Mouse (Mus musculus): ENCODE results near the gene Clk1.

Clk1 gene

GRCm38 (mm10) chr1:58423371-58424248, at the start of gene Clk1:
Clk1 (minus strand) TSS chr1:58424066.
- DNase-seq (ENCODE audit: low spot score in 2 of 2): peak; percentile 94 to 97

- no peak for DNase-seq (ENCODE audit: low spot score in 2 of 2)
These were observed 41.7 kb upstream of the Clk1 start for GRCm38 (mm10) chr1:58465561-58465960.

- no peak for DNase-seq (ENCODE audit: low spot score in 2 of 2)
These were observed 41.2 kb upstream of the Clk1 start for GRCm38 (mm10) chr1:58465042-58465441.

GRCm38 (mm10) chr1:58463935-58464334, 40.1 kb upstream of the Clk1 start:
- DNase-seq (ENCODE audit: low spot score in 2 of 2): no peak

GRCm38 (mm10) chr1:58460566-58460965, 36.7 kb upstream of the Clk1 start:
- DNase-seq (ENCODE audit: low spot score in 2 of 2): no peak

- DNase-seq (ENCODE audit: low spot score in 2 of 2): no peak
These were observed 35.0 kb upstream of the Clk1 start for GRCm38 (mm10) chr1:58458867-58459266.

- DNase-seq (ENCODE audit: low spot score in 2 of 2): no peak
These were observed 34.3 kb upstream of the Clk1 start for GRCm38 (mm10) chr1:58458175-58458574.

GRCm38 (mm10) chr1:58454316-58454715, 30.4 kb upstream of the Clk1 start:
- DNase-seq (ENCODE audit: low spot score in 2 of 2): no peak

GRCm38 (mm10) chr1:58448396-58448795, 24.5 kb upstream of the Clk1 start:
- no peak for DNase-seq (ENCODE audit: low spot score in 2 of 2)

GRCm38 (mm10) chr1:58447766-58448165, 23.9 kb upstream of the Clk1 start:
- DNase-seq (ENCODE audit: low spot score in 2 of 2): no peak

- no peak for DNase-seq (ENCODE audit: low spot score in 2 of 2)
These were observed 22.0 kb upstream of the Clk1 start for GRCm38 (mm10) chr1:58445861-58446260.

GRCm38 (mm10) chr1:58445143-58445722, 21.4 kb upstream of the Clk1 start, which contains the start of the genes Nif3l1 and Ppil3:
Nif3l1 (plus strand) TSS chr1:58445151.
Ppil3 (minus strand) TSS chr1:58445486.
- DNase-seq (ENCODE audit: low spot score in 2 of 2): peak; percentile 89

- no peak for DNase-seq (ENCODE audit: low spot score in 2 of 2)
These were observed 20.8 kb upstream of the Clk1 start for GRCm38 (mm10) chr1:58444691-58445090.

GRCm38 (mm10) chr1:58424551-58424950, 685 bp upstream of the Clk1 start:
- DNase-seq (ENCODE audit: low spot score in 2 of 2): no peak

GRCm38 (mm10) chr1:58422879-58423278, 987 bp downstream of the Clk1 start:
- DNase-seq (ENCODE audit: low spot score in 2 of 2): no peak

GRCm38 (mm10) chr1:58420961-58421360, 2.9 kb downstream of the Clk1 start:
- DNase-seq (ENCODE audit: low spot score in 2 of 2): no peak

- no peak for DNase-seq (ENCODE audit: low spot score in 2 of 2)
These were observed 3.8 kb downstream of the Clk1 start for GRCm38 (mm10) chr1:58420032-58420431.

GRCm38 (mm10) chr1:58416048-58416447, 7.8 kb downstream of the Clk1 start:
- no peak for DNase-seq (ENCODE audit: low spot score in 2 of 2)

- DNase-seq (ENCODE audit: low spot score in 2 of 2): no peak
These were observed 8.4 kb downstream of the Clk1 start for GRCm38 (mm10) chr1:58415442-58415841.

GRCm38 (mm10) chr1:58410776-58411175, 13.1 kb downstream of the Clk1 start:
- DNase-seq (ENCODE audit: low spot score in 2 of 2): no peak

- DNase-seq (ENCODE audit: low spot score in 2 of 2): no peak
These were observed 13.7 kb downstream of the Clk1 start for GRCm38 (mm10) chr1:58410198-58410588.

- DNase-seq (ENCODE audit: low spot score in 2 of 2): no peak
These were observed 14.2 kb downstream of the Clk1 start for GRCm38 (mm10) chr1:58409553-58410197.

GRCm38 (mm10) chr1:58408141-58408540, 15.7 kb downstream of the Clk1 start:
- DNase-seq (ENCODE audit: low spot score in 2 of 2): no peak
